Mouse (Mus musculus) CH12.LX (cell line): ENCODE measurements around the gene Pknox2.

ENCODE experiments used
- BHLHE40 ChIP-seq: IDR thresholded peaks from 2 replicates; pipeline ENCODE4 v1.6.1; 2011; ENCODE audit warnings: mild to moderate bottlenecking, low read depth, low read length, improper control_type of control experiment
- CHD2 ChIP-seq: IDR thresholded peaks from 2 replicates; pipeline ENCODE4 v1.6.1; 2011; ENCODE audit warnings: low read length, improper control_type of control experiment
- CTCF ChIP-seq, 2 experiments: IDR thresholded peaks in 1 of 2; conservative IDR thresholded peaks in 1 of 2; 2 replicates each; pipeline ENCODE4 v1.5.1; 2011 to 2012; ENCODE audit warnings: low read depth in 2 of 2, low read length in 2 of 2, improper control_type of control experiment in 1 of 2, inconsistent platforms in 1 of 2, mild to moderate bottlenecking in 1 of 2, moderate library complexity in 1 of 2
- EP300 ChIP-seq: IDR thresholded peaks from 2 replicates; pipeline ENCODE4 v1.6.1; 2011; ENCODE audit warnings: low read length, improper control_type of control experiment
- ETS1 ChIP-seq: conservative IDR thresholded peaks from 2 replicates; pipeline ENCODE4 v1.6.1; 2012; ENCODE audit warnings: low read depth, mild to moderate bottlenecking, inconsistent platforms, low read length, improper control_type of control experiment, moderate library complexity
- POLR2A ChIP-seq: IDR thresholded peaks from 2 replicates; pipeline ENCODE4 v1.6.1; 2011; ENCODE audit warnings: low read depth, mild to moderate bottlenecking, improper control_type of control experiment, low read length
- TCF12 ChIP-seq: IDR thresholded peaks from 2 replicates; pipeline ENCODE4 v1.6.1; 2014; ENCODE audit warnings: low read depth, mild to moderate bottlenecking, inconsistent platforms, low read length, improper control_type of control experiment
- USF2 ChIP-seq: conservative IDR thresholded peaks from 2 replicates; pipeline ENCODE4 v1.6.1; 2011; ENCODE audit warnings: low read depth, low read length, improper control_type of control experiment

- TF ChIP-seq USF2 (no peak), CTCF (conservative IDR thresholded peaks at IDR 0.05 in 1 of 2, IDR thresholded peaks at IDR 0.05 in 1 of 2; ENCODE audit: low read depth in 2 of 2, low read length in 2 of 2) (no peak), POLR2A (no peak), ETS1 (no peak), BHLHE40 (no peak), TCF12 (no peak), EP300 (no peak), CHD2 (no peak)
Measured at GRCm38 (mm10) chr9:36864862-36865813, 282.1 kb downstream of the Pknox2 start.
